Mouse (Mus musculus) heart, embryonic 16.5 days (tissue): ENCODE results near the gene Pdxp. TPM values are rescaled to one million over a fixed set of nuclear protein-coding genes. Genes with fewer than 3 reads are reported as not detected.

ENCODE experiments used
- ATAC-seq: fragments of 200-750 bp; cut with Nextera tagmentation; replicated peaks from 2 replicates; pipeline ENCODE4 v1.8.0; 2017; ENCODE audit warnings: moderate number of reproducible peaks; ENCODE audit not compliant: insufficient read depth, low FRiP score; ENCODE audit errors: extremely low read depth
- H3K27ac ChIP-seq: fragments of 300-500 bp; sonication (generic); 2 replicates; pipeline ENCODE4 v1.5.1; 2014; ENCODE audit warnings: mild to moderate bottlenecking, low read length, control low read depth, moderate library complexity
- H3K27me3 ChIP-seq: fragments of 300-500 bp; sonication (generic); 2 replicates; pipeline ENCODE4 v1.6.1; 2014; ENCODE audit warnings: low read length, mixed read lengths; ENCODE audit not compliant: control insufficient read depth, insufficient read depth
- H3K36me3 ChIP-seq: fragments of 300-500 bp; sonication (generic); 2 replicates; pipeline ENCODE4 v1.6.1; 2014; ENCODE audit not compliant: control insufficient read depth, insufficient read depth
- H3K4me1 ChIP-seq: fragments of 300-500 bp; sonication (generic); 2 replicates; pipeline ENCODE4 v1.6.1; 2014; ENCODE audit warnings: low read length, mixed read lengths; ENCODE audit not compliant: control insufficient read depth, insufficient read depth
- H3K4me2 ChIP-seq: fragments of 300-500 bp; sonication (generic); 2 replicates; pipeline ENCODE4 v1.6.1; 2014; ENCODE audit warnings: low read depth, mild to moderate bottlenecking, control low read depth, low read length
- H3K4me3 ChIP-seq: fragments of 300-500 bp; sonication (generic); 2 replicates; pipeline ENCODE4 v1.5.1; 2014; ENCODE audit warnings: mild to moderate bottlenecking, control low read depth, low read length
- H3K9ac ChIP-seq: fragments of 300-500 bp; sonication (generic); 2 replicates; pipeline ENCODE4 v1.6.1; 2014; ENCODE audit warnings: low read length, control low read depth
- H3K9me3 ChIP-seq: fragments of 300-500 bp; sonication (generic); replicated peaks from 2 replicates; pipeline ENCODE4 v1.6.1; 2016; ENCODE audit warnings: low read length; ENCODE audit not compliant: control insufficient read depth
- WGBS: fragments of 180-500 bp; shearing (Covaris S2); extraction: QIAGEN DNeasy Blood & Tissue Kit; methylation state at CpG from one replicate; pipeline ENCODE4 v1.1.7; 2014; 5-methylcytosine and 5-hydroxymethylcytosine counted together
- polyA plus RNA-seq: library from polyadenylated mRNA; unstranded; fragments of >200 nt; fragmentation: Nextera tagmentation; extraction: Ambion mirVana; gene quantifications from 2 replicates; pipeline ENCODE4 v1.2.1, GENCODE M21; 2015

Gene Pdxp
- polyA plus RNA-seq, 1 experiment from 2014 or later = 16.9 TPM

- 18% methylated on average over 2 of the region's 2 CpGs for WGBS
- no peaks in the 10 kb centered on the region for H3K9me3 ChIP-seq
- ATAC-seq = no peak
- no peaks in the 10 kb centered on the region for H3K27me3 ChIP-seq
- H3K36me3 ChIP-seq = peaks cover 23% of the 10 kb centered on the region
- H3K4me3 ChIP-seq = no peak overlapping the region
- H3K9ac ChIP-seq = peak overlapping the region; percentile 62
- no peak overlapping the region for H3K4me2 ChIP-seq
- H3K27ac ChIP-seq = no peak overlapping the region
- peaks cover 24% of the 10 kb centered on the region for H3K4me1 ChIP-seq
Observed at GRCm38 (mm10) chr15:78903243-78903642, 10.5 kb upstream of the Pdxp start.

DNA sequence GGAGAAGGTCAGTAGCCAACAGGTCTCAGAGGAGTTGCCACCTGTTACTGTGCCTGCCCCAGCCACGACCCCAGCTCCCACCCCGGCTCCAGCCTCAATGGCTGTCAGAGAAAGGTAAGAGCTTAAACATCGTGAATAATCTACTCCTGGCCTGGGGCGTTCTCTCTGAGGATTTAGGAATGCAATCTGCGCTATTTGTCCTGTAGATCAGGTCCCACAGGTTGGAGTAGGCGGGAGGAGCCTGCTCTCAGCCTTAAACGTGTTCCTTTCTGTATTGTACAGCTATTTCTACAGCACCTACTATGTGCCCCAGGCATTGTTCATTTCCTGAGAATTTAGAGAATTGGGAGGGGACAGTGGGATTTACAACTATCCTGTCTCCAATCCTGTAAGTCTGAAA is 5.3 kb upstream of the Pdxp start:
- Histone ChIP-seq H3K4me3 (no peak overlapping the region), H3K27me3 (no peaks in the 10 kb centered on the region), H3K4me2 (no peak overlapping the region), H3K4me1 (0 out of 2 replicates have a peak, but pooled peaks cover 1% of the 10 kb centered on the region), H3K27ac (no peak overlapping the region), H3K9me3 (no peaks in the 10 kb centered on the region), H3K36me3 (peaks cover 32% of the 10 kb centered on the region), H3K9ac (no peak overlapping the region)
- WGBS = 78% methylated on average over 7 of the region's 7 CpGs
- ATAC-seq = no peak

- ATAC-seq = no peak
- H3K9me3 ChIP-seq = no peaks in the 10 kb centered on the region
- no peaks in the 10 kb centered on the region for H3K4me1 ChIP-seq
- H3K4me3 ChIP-seq = no peak overlapping the region
- H3K36me3 ChIP-seq = peaks cover 32% of the 10 kb centered on the region
- no peaks in the 10 kb centered on the region for H3K27me3 ChIP-seq
- no peak overlapping the region for H3K4me2 ChIP-seq
- H3K27ac ChIP-seq = no peak overlapping the region
- 75% methylated on average over 8 of the region's 8 CpGs for WGBS
- no peak overlapping the region for H3K9ac ChIP-seq
Observed at GRCm38 (mm10) chr15:78908982-78909381, 4.7 kb upstream of the Pdxp start.

- no peaks in the 10 kb centered on the region for H3K27me3 ChIP-seq
- no peak overlapping the region for H3K4me2 ChIP-seq
- 35% methylated on average over 9 of the region's 9 CpGs for WGBS
- H3K36me3 ChIP-seq = peaks cover 18% of the 10 kb centered on the region
- H3K9ac ChIP-seq = no peak overlapping the region
- peaks cover 17% of the 10 kb centered on the region for H3K4me1 ChIP-seq
- no peaks in the 10 kb centered on the region for H3K9me3 ChIP-seq
- ATAC-seq = no peak
- H3K27ac ChIP-seq = no peak overlapping the region
- no peak overlapping the region for H3K4me3 ChIP-seq
Observed at GRCm38 (mm10) chr15:78912040-78912439, 1.7 kb upstream of the Pdxp start.

GRCm38 (mm10) chr15:78914091-78914822 is 538 bp downstream of the Pdxp start:
- no peaks in the 10 kb centered on the region for H3K9me3 ChIP-seq
- no peaks in the 10 kb centered on the region for H3K27me3 ChIP-seq
- WGBS = under 1% methylated on average over 83 of the region's 87 CpGs

DNA sequence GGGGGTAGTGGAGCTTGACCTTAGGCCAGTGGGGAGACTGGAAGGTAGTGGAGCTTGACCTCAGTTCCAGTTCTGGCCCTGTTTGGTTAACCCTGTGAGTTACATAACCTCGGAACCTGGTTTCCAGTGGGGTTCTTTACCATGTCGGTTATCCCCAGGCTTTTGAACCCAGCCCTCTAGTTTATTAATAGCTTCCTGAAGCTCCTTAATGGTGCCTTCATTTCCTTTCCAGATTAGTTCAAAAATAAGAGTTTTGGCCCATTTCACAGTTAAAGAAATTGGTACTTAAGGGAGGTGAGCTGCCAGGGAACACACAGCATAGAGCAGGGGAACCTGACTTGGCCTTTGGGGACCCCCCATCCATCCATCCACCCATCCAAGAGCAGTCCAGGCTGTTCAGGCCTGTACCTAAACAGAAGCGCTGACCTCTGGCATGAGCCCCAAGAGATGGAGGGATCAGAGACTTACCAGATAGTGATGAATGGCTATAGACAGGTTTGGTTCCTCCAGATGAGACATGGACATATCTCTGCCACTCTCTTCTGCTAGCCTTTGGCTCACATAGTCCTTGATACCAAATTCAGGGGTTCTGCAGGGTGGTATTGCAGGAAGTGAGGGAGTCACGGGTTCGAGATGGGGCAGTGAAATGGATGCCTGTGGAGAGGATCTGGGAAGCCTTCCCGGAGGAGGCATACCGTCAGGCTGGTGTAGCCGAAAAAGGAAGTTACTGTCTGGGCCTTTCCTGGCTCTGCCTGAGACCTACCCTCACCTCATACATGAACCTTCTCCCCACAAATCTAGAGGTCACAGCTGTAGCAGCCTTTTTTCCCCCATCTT is 1.3 kb downstream of the Pdxp start:
- no peaks in the 10 kb centered on the region for H3K9me3 ChIP-seq
- H3K27me3 ChIP-seq = no peaks in the 10 kb centered on the region
- H3K4me1 ChIP-seq = peaks cover 17% of the 10 kb centered on the region
- WGBS = 48% methylated on average over 8 of the region's 8 CpGs
- peaks cover 9% of the 10 kb centered on the region; the same call in 1 of the 2 replicates for H3K36me3 ChIP-seq
- no peak for ATAC-seq
- peak overlapping the region; percentile 80 for H3K9ac ChIP-seq
- H3K4me3 ChIP-seq = peak overlapping the region; percentile 65
- H3K27ac ChIP-seq = no peak overlapping the region
- peak overlapping the region; percentile 95 for H3K4me2 ChIP-seq

More at GRCm38 (mm10) chr15:78914091-78914822, 538 bp downstream of the Pdxp start:
- H3K9ac ChIP-seq = peak overlapping the region; percentile 80
- peak; percentile 58 for ATAC-seq
- peak overlapping the region; percentile 65 for H3K4me3 ChIP-seq
- H3K4me2 ChIP-seq = peak overlapping the region; percentile 95
- peaks cover 17% of the 10 kb centered on the region for H3K4me1 ChIP-seq
- peak overlapping the region; percentile 76 for H3K27ac ChIP-seq
- H3K36me3 ChIP-seq = peaks cover 6% of the 10 kb centered on the region; the same call in 1 of the 2 replicates

DNA sequence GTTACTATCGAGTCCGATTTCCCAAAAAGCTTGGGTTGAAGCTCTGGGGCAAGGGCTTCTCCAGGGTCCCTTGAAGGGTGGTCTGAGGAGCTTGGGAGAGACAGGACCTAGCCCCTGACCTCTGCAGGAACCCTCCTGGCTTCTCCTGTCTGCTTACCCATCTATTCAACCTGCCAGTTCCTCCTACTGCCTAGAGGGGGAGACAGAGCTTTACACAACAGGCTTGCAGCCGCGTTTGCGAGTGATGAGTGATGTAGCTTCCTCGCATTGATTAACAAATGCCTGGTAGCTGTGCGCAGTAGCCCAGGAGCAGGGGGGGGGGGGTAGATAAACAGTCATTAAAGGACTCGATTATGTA is 1.9 kb downstream of the Pdxp start:
- 0 out of 2 replicates have a peak, but pooled peaks have one; percentile 10 for ATAC-seq
- Histone ChIP-seq H3K4me1 (peaks cover 17% of the 10 kb centered on the region), H3K27ac (no peak overlapping the region), H3K27me3 (no peaks in the 10 kb centered on the region), H3K4me2 (peak overlapping the region; percentile 95), H3K36me3 (peaks cover 8% of the 10 kb centered on the region; the same call in 1 of the 2 replicates), H3K9me3 (no peaks in the 10 kb centered on the region), H3K9ac (no peak overlapping the region), H3K4me3 (0 out of 2 replicates have a peak overlapping the region, but pooled peaks have one; percentile 0)
- WGBS = 5% methylated on average over 8 of the region's 8 CpGs

DNA sequence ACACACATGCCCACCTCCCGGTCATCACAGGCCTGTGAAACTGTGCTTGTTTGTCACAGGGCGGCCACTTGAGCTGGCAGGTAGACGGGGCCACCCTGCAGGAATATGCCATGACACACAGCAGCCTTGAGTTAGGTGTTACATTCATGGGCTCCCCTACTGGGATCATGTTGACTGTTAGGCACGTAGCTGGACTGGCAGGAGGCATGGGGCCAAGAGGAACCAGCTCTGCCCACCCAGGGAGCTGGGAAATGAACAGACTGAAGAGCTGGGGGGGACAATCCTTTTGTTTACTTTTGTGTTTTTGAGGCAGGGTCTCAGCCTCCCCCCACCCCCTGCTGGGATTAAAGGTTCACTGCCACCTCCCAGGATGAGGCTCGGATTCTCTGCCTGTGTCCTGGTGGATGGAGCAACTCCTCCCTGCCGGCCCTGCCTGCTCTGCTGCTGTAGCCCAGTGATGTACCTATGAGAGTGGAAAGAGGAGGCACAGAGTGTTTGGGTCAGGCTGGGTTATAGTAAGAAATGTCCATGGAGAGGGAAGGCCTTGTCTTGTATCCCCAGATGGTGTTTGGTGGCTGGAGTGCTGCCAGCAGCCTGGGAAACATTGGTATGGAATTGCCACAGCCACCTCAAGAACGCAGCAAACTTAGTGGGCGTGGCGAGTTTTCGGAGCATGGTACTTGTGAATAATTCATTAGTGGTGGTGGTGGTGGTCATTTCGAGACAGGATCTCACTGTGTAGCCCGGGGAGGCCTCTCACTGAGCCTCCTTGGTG is 2.5 kb downstream of the Pdxp start:
- 0 out of 2 replicates have a peak overlapping the region, but pooled peaks have one; percentile 0 for H3K4me3 ChIP-seq
- no peak overlapping the region for H3K27ac ChIP-seq

More for the DNA sequence above, 2.5 kb downstream of the Pdxp start:
- no peaks in the 10 kb centered on the region for H3K27me3 ChIP-seq
- H3K9me3 ChIP-seq = no peaks in the 10 kb centered on the region
- no peak for ATAC-seq
- H3K4me2 ChIP-seq = peak overlapping the region; percentile 95
- H3K9ac ChIP-seq = no peak overlapping the region
- WGBS = 73% methylated on average over 12 of the region's 12 CpGs
- H3K4me1 ChIP-seq = peaks cover 17% of the 10 kb centered on the region
- peaks cover 4% of the 10 kb centered on the region; the same call in 1 of the 2 replicates for H3K36me3 ChIP-seq
